Mouse (Mus musculus) spleen, postnatal 14 days (tissue): ENCODE results near the gene Pigs.
A peak's percentile ranks its signal among the peaks of the same experiment; 100 is the strongest.

ENCODE experiments used
- DNase-seq, 2 experiments: peaks; one replicate each; pipeline ENCODE4 v3.0.0; 2021 to 2022; ENCODE audit warnings: low spot score in 2 of 2

The Pigs gene

GRCm38 (mm10) chr11:78327634-78328511 lies at the start of gene Pigs:
Pigs (plus strand) TSS chr11:78328415.
- DNase-seq = peak; percentile 95 to 96

DNA sequence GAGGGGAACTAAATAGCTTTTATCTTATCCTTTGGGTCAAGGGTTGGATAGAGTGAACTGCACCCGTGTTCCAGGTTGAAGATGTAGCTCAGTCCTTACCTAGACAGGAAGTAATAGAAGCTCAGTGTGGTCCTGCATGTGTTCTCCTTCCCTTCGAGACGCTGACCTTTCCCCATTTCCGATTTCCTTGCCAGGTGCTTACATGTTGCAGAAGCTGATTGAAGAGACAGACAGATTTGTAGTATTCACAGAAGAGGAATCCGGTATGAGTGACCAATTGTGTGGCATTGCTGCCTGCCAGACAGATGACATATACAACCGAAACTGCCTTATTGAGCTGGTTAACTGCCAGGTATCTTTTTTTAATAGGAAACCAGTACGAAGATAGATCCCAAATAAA lies 49.4 kb upstream of the Pigs start:
- no peak for DNase-seq

- no peak for DNase-seq
Measured at GRCm38 (mm10) chr11:78279586-78279985, 48.6 kb upstream of the Pigs start.

GRCm38 (mm10) chr11:78289146-78289763 lies 39.0 kb upstream of the Pigs start:
- no peak for DNase-seq

GRCm38 (mm10) chr11:78290654-78291053 lies 37.6 kb upstream of the Pigs start, which contains the start of gene BC030499:
BC030499 (plus strand) TSS chr11:78290841.
- DNase-seq = no peak

GRCm38 (mm10) chr11:78294585-78294984 lies 33.6 kb upstream of the Pigs start:
- no peak for DNase-seq

GRCm38 (mm10) chr11:78300917-78301316 lies 27.3 kb upstream of the Pigs start:
- no peak for DNase-seq

DNA sequence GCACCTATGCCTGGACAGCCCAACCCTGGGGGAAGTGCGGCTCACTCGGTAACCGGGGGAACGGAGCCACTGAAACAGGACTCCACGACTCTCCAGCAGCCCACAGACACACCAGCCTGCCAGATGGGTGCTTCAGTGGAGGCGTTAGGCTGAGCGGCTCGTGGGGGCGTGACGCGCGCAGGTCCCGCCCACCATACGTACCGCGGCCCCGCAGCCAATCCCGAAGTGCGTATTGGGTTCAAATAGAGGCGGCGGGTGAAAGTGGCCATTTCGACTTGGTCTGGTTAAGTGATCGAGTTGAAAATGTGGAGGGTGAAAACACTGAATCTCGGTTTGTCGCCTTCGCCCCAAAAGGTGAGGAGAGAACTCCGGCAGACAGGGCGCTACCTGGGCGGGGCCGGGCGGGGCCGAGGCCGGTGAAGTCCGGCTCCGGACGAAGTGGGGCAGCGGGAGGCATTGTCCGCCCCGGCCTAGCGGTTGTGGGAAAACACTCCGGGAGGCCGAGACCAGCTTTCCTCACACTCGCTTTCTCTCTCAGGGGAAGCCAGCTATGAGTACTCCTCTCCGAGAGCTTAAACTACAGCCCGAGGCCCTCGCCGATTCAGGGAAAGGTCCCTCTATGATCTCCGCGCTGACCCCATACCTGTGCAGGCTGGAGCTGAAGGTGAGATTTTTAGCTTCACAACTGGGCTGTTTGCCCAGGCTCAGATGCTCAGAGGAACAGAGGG lies 26.7 kb upstream of the Pigs start, which contains the start of gene Spag5:
TSS of gene Spag5 (plus strand) at position 173 of the 728 bp plus-strand sequence.
- peak; percentile 83 to 86 for DNase-seq

DNA sequence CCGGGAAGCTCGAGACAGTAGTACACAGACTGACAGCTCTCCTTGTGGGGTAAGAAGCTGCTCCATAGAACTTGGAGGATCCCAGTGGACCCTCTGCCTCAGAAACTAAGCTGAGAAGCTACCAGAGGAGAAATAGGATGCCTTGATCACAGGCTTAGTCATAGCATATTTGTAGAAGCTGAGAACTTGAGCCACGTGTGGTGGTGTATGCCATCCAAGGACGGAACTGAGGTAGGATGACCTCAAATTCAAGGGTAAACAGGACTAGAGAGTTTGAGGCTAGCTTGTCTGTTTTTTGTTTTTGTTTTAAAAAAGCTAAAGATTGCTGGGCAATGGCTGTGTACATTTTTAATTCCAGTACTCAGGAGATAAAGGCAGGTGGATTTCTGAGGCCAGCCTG lies 22.9 kb upstream of the Pigs start:
- no peak for DNase-seq

- DNase-seq = no peak
Measured at GRCm38 (mm10) chr11:78310861-78311511, 17.2 kb upstream of the Pigs start.

GRCm38 (mm10) chr11:78313662-78314061 lies 14.6 kb upstream of the Pigs start:
- no peak for DNase-seq

DNA sequence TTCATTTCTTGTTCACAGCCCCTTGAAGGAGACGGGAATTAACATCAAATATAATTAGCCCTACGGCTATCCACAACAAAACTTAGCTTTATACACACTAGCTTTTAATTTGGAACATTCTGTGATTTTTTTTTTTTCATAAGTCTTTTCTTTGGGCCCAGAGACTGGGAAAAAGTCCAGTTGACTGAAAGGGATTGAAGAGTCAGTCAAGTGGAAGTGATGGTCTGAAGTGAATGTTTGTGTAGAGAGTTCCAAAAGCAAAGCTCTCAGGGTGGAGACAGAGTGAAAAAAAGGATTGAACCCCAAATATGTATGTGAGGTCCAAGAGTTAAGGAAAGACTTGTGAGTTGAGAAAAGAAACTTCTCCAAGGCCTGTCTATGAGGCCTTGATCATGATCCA lies 9.8 kb upstream of the Pigs start:
- no peak for DNase-seq

DNA sequence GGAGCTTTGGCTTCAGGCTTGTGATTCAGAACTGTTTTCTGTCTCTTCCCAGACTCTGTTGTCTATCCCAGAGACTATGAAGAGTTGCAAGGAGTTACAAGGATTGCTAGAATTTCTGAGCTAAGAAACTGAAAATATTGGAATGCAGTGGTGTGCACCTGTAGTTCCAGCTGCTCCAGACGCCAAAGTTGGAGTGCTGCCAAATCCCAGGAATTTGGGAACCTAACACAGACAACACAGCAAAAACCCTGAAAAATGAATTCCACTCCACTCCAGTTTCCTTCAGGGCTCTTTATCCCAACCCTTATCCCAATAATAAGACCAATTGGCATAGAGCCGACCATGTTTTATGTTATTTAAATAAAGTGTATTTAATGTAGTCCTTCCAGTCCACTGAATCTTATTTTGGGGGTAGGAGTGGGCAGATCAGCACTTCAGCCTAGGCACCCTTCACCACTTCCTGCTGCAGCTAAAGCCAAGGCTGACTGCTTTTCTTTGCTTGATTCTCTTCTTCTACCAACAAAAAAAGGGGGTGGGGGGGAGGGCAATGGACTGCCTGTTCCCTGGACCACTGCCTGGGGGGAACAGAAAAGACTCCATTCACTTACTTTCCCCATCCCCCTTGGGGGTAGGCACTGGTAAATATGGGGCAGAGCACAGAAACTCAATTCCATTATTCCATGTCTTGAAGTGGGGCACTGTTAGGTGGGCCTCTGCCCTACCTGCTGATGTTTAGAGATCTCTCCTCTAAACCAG lies 6.0 kb upstream of the Pigs start:
- DNase-seq = no peak

GRCm38 (mm10) chr11:78322860-78323259 lies 5.4 kb upstream of the Pigs start, which contains the start of gene Aldoc:
Aldoc (plus strand) TSS chr11:78322968.
- DNase-seq = peak; percentile 64 to 69

DNA sequence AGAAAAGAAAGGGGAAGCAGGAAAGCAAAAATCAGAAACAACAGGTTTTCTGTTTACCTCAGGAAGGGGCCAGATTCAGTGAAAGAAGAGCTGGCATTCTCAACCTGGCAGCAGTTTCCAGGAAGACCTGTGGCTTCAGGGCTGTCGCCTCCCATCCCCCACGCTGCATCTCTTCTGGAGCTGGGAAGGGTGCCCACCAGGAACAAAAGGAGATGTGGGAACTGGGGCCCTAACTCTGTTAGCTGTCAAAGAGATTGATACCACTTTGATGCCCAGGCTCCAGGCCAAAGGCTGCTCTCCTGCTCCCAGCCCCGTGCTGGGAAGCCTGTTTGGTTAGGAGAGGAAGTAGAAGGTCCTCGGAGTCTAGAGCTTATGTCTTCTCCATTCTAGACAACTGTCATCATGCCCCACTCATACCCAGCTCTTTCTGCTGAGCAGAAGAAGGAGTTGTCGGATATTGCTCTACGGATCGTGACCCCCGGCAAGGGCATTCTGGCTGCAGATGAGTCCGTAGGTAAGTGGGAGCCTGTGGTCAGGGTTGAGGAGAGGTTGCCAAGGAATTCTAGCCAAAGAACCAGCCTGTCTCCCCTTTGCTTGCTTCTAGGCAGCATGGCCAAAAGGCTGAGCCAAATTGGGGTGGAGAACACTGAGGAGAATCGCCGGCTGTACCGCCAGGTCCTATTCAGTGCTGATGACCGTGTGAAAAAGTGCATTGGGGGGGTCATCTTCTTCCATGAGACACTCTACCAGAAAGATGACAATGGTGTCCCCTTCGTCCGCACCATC lies 4.0 kb upstream of the Pigs start:
- DNase-seq = no peak

DNA sequence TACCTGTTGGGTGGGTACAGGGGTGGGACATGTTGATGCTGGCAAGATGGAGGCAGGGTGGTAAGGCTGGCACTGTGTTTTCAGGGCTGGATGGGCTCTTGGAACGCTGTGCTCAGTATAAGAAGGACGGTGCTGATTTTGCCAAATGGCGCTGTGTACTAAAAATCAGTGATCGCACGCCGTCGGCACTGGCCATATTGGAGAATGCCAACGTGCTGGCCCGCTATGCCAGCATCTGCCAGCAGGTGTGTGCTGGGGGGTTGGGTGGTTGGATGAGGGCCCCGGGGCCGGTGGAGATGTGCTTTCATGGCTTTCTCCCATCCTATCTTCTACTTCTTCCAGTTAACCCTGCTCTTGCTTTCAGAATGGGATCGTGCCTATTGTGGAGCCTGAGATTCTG lies 3.2 kb upstream of the Pigs start:
- no peak for DNase-seq

DNA sequence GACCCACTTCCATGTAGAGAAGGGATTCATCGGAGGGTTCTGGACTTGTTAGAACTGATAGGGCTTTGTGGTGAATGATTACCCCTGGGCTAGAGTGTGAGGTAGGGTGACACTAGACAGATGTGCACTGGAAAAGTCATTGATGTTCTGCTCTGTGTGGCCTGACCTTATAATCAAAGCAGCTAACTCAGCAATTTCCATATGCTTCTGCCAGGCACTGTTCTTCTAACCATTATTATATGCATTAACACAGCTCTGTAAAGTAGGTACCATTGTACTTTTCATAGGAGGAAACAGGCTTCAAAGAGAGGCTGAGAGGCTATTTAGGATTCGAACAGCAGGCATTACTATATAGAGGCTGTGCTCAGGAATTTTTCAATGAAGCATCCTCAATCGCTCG lies 1.0 kb upstream of the Pigs start:
- no peak for DNase-seq

DNA sequence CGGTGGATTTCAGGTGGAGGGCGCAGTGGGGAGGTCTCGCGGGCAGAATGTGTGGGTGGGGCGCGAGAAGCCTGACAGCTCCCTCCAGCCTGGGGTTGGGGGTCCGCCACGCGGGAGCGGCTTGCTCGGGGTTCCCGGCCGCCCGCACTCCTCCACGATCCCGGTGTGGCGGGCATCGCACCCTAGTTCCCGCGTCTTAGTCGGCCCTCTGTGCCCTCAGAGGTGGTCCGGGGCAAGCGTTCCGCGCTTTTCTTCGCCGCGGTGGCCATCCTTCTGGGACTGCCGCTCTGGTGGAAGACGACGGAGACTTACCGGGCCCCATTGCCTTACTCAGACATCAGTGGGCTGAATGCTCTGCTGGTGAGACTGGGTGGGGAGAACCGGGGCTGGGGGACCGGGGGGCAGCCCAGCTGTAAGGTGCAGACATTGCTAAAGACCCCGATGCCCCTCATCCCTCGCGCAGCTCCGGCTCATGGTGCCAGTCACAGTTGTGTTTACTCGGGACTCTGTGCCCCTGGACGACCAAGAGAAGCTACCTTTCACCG lies 369 bp downstream of the Pigs start:
- DNase-seq = no peak

- no peak for DNase-seq
Measured at GRCm38 (mm10) chr11:78332676-78333075, 4.5 kb downstream of the Pigs start.

- DNase-seq = no peak
Measured at GRCm38 (mm10) chr11:78333992-78334391, 5.8 kb downstream of the Pigs start.
